Mouse (Mus musculus) left cerebral cortex, postnatal 25 days (tissue): ENCODE measurements at regions not wholly inside any gene's neighbourhood (a gene's known extent, or its start where the extent isn't known, plus 50 kb on each side); places are given as distances from the start of the nearest gene placed in this dataset.
"Not testable (repeated sequence)": the region's sequence is repeated elsewhere in the genome, so short reads cannot be mapped to it uniquely, and the experiment has no call there.

ENCODE experiments used
- DNase-seq, 2 experiments: peaks; one replicate each; pipeline ENCODE4 v3.0.0; 2022; ENCODE audit warnings: low spot score in 2 of 2, mixed read lengths in 1 of 2
- intact Hi-C: fragments of 180-260 bp; cut with DNase I; formaldehyde crosslinking; loops from one replicate; pipeline ENCODE4 v1.15.1; 2025
- microRNA-seq, 2 experiments: library from miRNA; unstranded; fragments of <30 nt; microRNA quantifications; one replicate each; pipeline ENCODE4 v1.2.0; 2022

GRCm38 (mm10) chr14:96656500-96656899, 137.6 kb upstream of the Klhl1 start:
- intact Hi-C loops: no loop called here
- DNase-seq: no peak

DNA sequence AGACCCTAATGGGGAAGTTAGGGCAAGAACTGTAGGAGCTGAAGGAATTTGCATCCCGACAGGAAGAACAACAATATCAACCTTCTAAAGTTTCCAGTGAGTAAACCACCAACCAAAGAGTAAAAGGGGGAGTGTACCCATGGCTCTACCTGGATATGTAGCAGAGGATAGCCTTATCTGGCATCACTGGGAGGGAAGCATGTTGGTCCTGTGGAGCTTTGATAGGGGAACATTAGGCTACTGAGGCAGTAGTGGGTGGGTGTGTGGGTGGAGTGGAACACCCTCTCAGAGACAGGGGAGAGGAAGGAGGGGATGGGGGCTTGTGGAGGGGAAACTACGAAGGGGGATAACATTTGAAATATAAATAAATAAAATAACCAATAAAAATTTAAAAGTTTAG, 111.4 kb upstream of the Klhl1 start:
- intact Hi-C loops: no loop called here
- DNase-seq: no peak

DNA sequence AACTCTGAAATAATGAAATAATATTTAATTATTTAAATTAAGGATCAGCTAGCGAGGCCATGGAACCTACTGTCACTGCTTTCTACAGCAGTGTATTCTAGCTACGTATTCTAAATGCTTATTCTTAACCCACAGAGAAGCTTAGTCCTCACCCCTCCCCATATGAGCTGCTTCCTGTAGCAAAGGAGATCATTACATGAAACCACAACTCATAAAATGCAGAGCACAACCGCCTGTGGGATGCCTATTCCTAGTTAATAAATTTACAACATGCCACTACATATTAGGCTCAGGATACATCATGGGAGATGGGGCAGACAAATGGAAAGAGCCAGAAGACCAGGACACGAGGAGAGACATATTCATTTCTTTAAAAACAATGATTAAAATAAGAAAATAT, 87.8 kb upstream of the Klhl1 start:
- intact Hi-C loops: no loop called here
- no peak for DNase-seq

- intact Hi-C loops, DNase-seq: not testable (repeated sequence)
Measured at GRCm38 (mm10) chr14:96601092-96601491, 82.2 kb upstream of the Klhl1 start.

GRCm38 (mm10) chr14:96592051-96592450, 73.1 kb upstream of the Klhl1 start:
- intact Hi-C loops: no loop called here
- no peak for DNase-seq

Small RNA genes in the stretch of these regions (microRNA-seq; reads per million reads assigned to microRNA genes)
- gene Gm27441: 0 to 0.25 reads per million in 2 experiments
